Mouse (Mus musculus) intestine, postnatal 0 days (tissue): ENCODE measurements around the gene Parvg. TPM values are rescaled to one million over a fixed set of nuclear protein-coding genes. Genes with fewer than 3 reads are reported as not detected.

ENCODE experiments used
- ATAC-seq: fragments of 200-750 bp; cut with Nextera tagmentation; 2 replicates; pipeline ENCODE4 v1.8.0; 2017; ENCODE audit warnings: mild to moderate bottlenecking, moderate TSS enrichment, moderate library complexity
- H3K27ac ChIP-seq: fragments of 300-500 bp; sonication (generic); 2 replicates; pipeline ENCODE4 v1.5.1; 2014; ENCODE audit warnings: mild to moderate bottlenecking, low read depth, low read length, moderate library complexity
- H3K27me3 ChIP-seq: fragments of 300-500 bp; sonication (generic); replicated peaks from 2 replicates; pipeline ENCODE4 v1.6.1; 2014; ENCODE audit warnings: low read length, mixed read lengths; ENCODE audit not compliant: control insufficient read depth, insufficient read depth
- H3K36me3 ChIP-seq: fragments of 300-500 bp; sonication (generic); 2 replicates; pipeline ENCODE4 v1.6.1; 2014; ENCODE audit warnings: mild to moderate bottlenecking, moderate library complexity; ENCODE audit not compliant: control insufficient read depth, insufficient read depth
- H3K4me1 ChIP-seq: fragments of 300-500 bp; sonication (generic); replicated peaks from 2 replicates; pipeline ENCODE4 v1.6.1; 2014; ENCODE audit warnings: antibody characterized with exemption, low read length, mixed read lengths; ENCODE audit not compliant: control insufficient read depth, insufficient read depth
- H3K4me2 ChIP-seq: fragments of 300-500 bp; sonication (generic); replicated peaks from 2 replicates; pipeline ENCODE4 v1.6.1; 2014; ENCODE audit warnings: low read depth, mild to moderate bottlenecking, moderate library complexity
- H3K4me3 ChIP-seq: fragments of 300-500 bp; sonication (generic); 2 replicates; pipeline ENCODE4 v1.5.1; 2014; ENCODE audit warnings: low read depth, low read length
- H3K9ac ChIP-seq: fragments of 300-500 bp; sonication (generic); 2 replicates; pipeline ENCODE4 v1.6.1; 2014; ENCODE audit warnings: mild to moderate bottlenecking, low read depth, low read length
- H3K9me3 ChIP-seq: fragments of 300-500 bp; sonication (generic); 2 replicates; pipeline ENCODE4 v1.6.1; 2016; ENCODE audit warnings: mixed run types; ENCODE audit not compliant: control insufficient read depth
- CTCF ChIP-seq: sonication (generic); IDR thresholded peaks from 2 replicates; pipeline ENCODE4 v1.5.1; 2016; ENCODE audit warnings: low read depth, mild to moderate bottlenecking, control low read depth, antibody characterized with exemption, moderate library complexity
- WGBS: fragments of 180-500 bp; shearing (Covaris S2); extraction: QIAGEN DNeasy Blood & Tissue Kit; methylation state at CpG from one replicate; pipeline ENCODE4 v1.1.7; 2014; 5-methylcytosine and 5-hydroxymethylcytosine counted together
- polyA plus RNA-seq: library from polyadenylated mRNA; unstranded; fragments of >200 nt; fragmentation: Nextera tagmentation; extraction: Ambion mirVana; gene quantifications from 2 replicates; pipeline ENCODE4 v1.2.1, GENCODE M21; 2015

The Parvg gene
- polyA plus RNA-seq, 1 experiment from 2014 or later: 1.2 TPM

DNA sequence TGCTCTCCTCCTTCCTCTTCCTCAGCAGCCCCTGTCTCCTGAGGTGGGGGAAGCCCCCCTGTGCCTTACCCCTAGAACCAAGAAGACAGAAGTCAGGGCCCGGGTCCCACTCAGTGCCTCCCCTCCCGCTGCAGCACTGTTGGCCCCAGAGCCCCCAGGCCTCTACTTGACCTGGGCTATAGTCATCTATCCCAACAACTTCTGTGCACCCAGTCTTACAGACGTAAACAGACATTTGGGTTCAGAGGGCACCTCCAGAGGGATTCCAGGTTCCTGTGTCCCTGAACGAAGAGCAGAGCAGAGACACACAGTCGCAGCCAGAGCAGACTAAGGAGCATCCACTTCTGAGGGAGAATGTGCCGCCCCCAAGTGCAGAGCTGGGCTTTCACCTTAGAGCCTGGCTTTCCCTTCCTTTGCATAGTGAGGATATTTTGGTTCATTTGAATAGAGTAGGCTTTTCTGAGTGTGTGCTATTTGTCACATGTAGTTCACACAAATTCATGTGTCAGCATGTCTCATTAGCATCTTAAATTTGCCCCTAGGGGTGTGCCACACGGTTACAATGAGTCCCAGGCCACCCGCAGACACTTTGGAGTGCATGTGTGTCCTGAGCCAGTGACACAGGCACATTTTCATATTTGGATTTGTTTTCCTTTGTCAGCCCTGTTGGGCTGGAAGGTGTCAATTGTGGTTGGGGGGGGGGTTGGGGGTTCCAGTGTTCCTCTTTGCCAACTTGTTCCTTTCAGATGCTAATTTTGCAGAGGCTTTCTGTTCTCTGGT, 22.0 kb upstream of the Parvg start:
- Histone ChIP-seq H3K27ac (no peak overlapping the region), H3K36me3 (no peaks in the 10 kb centered on the region), H3K4me1 (no peaks in the 10 kb centered on the region), H3K9me3 (no peaks in the 10 kb centered on the region), H3K4me3 (no peak overlapping the region), H3K9ac (no peak overlapping the region), H3K4me2 (no peak overlapping the region), H3K27me3 (no peaks in the 10 kb centered on the region)
- no peak for ATAC-seq
- no peak for TF ChIP-seq CTCF
- WGBS: 70% methylated on average over 8 of the region's 8 CpGs

DNA sequence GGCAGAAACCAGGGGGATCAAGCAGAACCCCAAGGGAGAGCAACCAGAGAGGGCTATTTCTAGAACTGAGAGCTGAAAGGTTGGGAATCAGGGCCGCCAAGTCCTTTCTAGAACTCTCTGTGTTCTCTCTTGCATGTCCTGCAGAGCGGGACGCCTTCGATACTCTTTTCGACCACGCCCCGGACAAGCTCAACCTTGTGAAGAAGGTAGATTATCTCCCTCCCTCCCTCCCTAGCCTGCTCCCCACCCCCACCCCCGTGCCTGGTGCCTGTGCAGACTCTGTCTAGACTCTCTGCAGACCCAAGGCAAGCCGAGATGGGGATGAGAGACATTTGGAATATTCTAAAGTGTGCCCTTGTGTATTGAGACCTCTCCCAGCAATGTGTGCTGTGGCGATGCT, 20.6 kb upstream of the Parvg start:
- no peak for TF ChIP-seq CTCF
- WGBS: 63% methylated on average over 10 of the region's 10 CpGs
- no peak overlapping the region for H3K27ac ChIP-seq
- ATAC-seq: no peak
- no peak overlapping the region for H3K4me2 ChIP-seq
- H3K4me1 ChIP-seq: no peaks in the 10 kb centered on the region
- no peaks in the 10 kb centered on the region for H3K36me3 ChIP-seq
- no peak overlapping the region for H3K9ac ChIP-seq
- no peaks in the 10 kb centered on the region for H3K9me3 ChIP-seq
- no peak overlapping the region for H3K4me3 ChIP-seq
- H3K27me3 ChIP-seq: no peaks in the 10 kb centered on the region

DNA sequence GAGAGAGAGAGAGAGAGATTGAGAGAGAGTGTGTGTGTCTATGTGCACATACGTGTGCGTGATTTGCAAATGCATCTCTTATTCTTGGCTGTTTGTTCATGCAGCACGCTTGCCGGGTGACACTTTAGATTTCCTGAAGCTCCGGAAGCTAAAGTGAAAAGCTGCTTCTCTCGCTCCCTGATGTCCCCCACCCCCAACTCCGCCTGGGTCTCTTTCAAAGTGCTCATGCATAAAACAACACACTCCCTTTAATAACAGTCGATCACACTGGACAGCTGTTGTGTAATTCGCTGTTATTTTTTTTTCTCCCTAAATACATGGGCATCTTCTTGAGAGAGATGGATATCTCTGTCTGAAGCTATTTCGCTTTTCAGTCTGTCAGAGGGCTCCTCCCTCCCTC, 18.5 kb upstream of the Parvg start:
- Histone ChIP-seq H3K4me3 (no peak overlapping the region), H3K36me3 (no peaks in the 10 kb centered on the region), H3K27me3 (no peaks in the 10 kb centered on the region), H3K4me2 (no peak overlapping the region), H3K9me3 (no peaks in the 10 kb centered on the region), H3K27ac (no peak overlapping the region), H3K9ac (no peak overlapping the region), H3K4me1 (no peaks in the 10 kb centered on the region)
- WGBS: 75% methylated on average over 10 of the region's 10 CpGs
- ATAC-seq: no peak
- TF ChIP-seq CTCF: no peak

DNA sequence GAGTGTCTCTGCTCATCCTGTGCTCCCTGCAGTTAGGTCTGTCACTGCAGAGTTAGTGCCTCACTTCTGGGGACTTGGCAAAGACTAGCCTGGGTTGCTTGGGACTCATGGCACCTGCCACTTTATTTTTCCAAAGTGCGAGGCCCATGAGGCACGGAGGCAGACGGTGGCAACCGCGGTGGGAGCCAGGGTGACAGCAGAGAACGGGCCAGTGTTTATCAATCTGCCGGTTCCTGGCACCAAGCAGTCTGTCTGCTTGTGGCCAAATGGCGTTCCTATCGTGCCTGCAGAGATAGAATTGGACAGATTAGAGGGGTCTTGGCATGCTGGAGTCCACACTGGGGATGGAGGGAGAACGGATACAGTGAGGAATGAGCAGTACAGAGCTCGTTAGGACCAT, 13.6 kb upstream of the Parvg start:
- Histone ChIP-seq H3K9me3 (no peaks in the 10 kb centered on the region), H3K4me1 (peaks cover 4% of the 10 kb centered on the region; the same call in 1 of the 2 replicates), H3K27me3 (no peaks in the 10 kb centered on the region), H3K4me3 (no peak overlapping the region), H3K36me3 (no peaks in the 10 kb centered on the region), H3K27ac (no peak overlapping the region), H3K9ac (no peak overlapping the region), H3K4me2 (no peak overlapping the region)
- ATAC-seq: no peak
- TF ChIP-seq CTCF: no peak
- 69% methylated on average over 11 of the region's 11 CpGs for WGBS

DNA sequence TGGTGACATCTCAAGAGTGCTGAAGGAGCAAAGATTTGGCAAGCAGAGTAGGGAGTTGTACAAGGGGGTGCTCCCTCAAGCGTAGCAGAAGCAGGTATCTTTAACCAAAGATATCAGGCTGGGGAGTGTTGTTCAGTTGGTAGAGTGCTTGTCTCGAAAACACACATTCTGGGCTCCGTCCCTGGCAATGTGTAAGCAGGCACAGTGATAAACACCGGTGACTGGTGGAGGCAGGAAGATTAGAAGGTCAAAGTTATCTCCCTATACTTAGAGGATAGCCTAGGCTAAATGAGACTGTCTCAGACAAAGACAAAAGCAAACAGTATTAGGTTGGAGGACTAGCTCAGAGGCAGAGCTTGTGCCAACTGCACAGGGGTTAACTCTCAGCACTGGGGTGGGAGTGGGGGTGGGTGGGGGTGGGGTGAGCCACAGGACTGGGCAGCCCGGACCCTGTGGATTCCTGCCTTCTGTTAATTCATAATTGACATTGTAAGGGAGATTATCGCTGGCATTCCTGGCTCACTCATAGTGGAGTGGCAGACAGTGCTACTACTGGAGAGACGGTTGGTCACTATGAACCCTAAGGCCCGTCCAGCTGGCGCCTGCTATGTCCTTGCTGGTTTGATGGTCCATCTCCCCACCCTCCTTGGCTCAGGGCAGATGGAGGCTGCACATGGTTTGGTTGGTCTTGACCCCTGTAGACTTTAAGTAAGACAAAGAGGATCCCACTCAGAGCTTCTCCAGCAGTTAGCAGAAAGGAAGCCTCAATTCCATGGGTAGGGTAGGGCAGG, 12.3 kb upstream of the Parvg start:
- H3K4me1 ChIP-seq: peaks cover 4% of the 10 kb centered on the region; the same call in 1 of the 2 replicates
- no peaks in the 10 kb centered on the region for H3K36me3 ChIP-seq
- H3K4me3 ChIP-seq: no peak overlapping the region
- ATAC-seq: no peak
- no peaks in the 10 kb centered on the region for H3K27me3 ChIP-seq
- H3K4me2 ChIP-seq: no peak overlapping the region
- H3K9ac ChIP-seq: no peak overlapping the region
- no peaks in the 10 kb centered on the region for H3K9me3 ChIP-seq
- no peak overlapping the region for H3K27ac ChIP-seq
- TF ChIP-seq CTCF: no peak
- 68% methylated on average over 9 of the region's 9 CpGs for WGBS

DNA sequence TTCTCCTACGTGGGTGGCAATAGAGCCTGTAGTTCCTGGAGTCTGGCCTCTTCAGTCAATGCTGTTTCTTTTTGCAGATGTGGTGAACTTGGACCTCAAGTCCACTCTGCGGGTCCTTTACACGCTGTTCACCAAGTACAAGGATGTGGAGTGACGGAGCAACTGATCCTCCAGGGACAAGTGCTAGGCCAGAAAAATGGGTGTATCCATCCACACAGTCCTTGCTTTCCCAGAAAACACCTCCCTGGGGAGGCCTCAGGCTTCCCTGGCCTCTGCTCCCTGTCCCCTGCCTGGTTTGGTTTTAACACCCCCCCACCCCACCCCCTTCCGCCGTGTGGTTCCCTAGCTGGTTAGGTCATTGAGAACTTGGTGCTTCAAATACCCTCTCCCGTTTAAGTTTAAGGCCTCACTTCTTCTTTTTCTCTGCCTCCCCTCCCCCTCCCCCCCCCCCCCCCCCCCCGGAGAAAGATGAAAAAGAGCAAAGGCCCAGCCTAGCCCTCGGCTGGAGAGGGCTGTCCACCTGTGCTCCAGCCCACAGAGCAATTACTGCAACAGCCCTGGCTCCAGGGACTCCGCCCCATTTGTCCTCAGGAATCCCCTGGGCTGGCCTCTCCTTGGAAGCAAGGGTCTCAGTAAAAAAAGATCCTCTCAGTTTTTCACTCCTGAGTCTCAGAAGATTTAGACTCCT, 10.8 kb upstream of the Parvg start:
- H3K4me3 ChIP-seq: no peak overlapping the region
- H3K9me3 ChIP-seq: no peaks in the 10 kb centered on the region
- ATAC-seq: no peak
- WGBS: 51% methylated on average over 8 of the region's 10 CpGs
- H3K36me3 ChIP-seq: no peaks in the 10 kb centered on the region
- no peak for TF ChIP-seq CTCF
- H3K9ac ChIP-seq: no peak overlapping the region
- no peak overlapping the region for H3K4me2 ChIP-seq
- H3K27ac ChIP-seq: no peak overlapping the region
- H3K4me1 ChIP-seq: peaks cover 4% of the 10 kb centered on the region; the same call in 1 of the 2 replicates
- no peaks in the 10 kb centered on the region for H3K27me3 ChIP-seq
